Mouse (Mus musculus) ES-Bruce4 (cell line): ENCODE measurements at regions not wholly inside any gene's neighbourhood (a gene's known extent, or its start where the extent isn't known, plus 50 kb on each side); places are given as distances from the start of the nearest gene placed in this dataset.

Experiments used
- CTCF ChIP-seq: IDR thresholded peaks from one replicate; pipeline ENCODE4 v1.8.1; 2011; ENCODE audit warnings: low read depth, low read length
- EP300 ChIP-seq: IDR thresholded peaks from 2 replicates; pipeline ENCODE4 v1.6.1; 2011; ENCODE audit warnings: low read depth, low read length; ENCODE audit not compliant: insufficient read depth
- POLR2A ChIP-seq: IDR thresholded peaks from one replicate; pipeline ENCODE4 v1.8.1; 2011; ENCODE audit warnings: low read length; ENCODE audit not compliant: insufficient read depth

- no peak for TF ChIP-seq POLR2A
- no peak for TF ChIP-seq CTCF
- no peak for TF ChIP-seq EP300
Observed at GRCm38 (mm10) chr13:102323876-102324275, 369.5 kb upstream of the Cd180 start.
